Mouse (Mus musculus): ENCODE data around the gene Gm49711.

DNA sequence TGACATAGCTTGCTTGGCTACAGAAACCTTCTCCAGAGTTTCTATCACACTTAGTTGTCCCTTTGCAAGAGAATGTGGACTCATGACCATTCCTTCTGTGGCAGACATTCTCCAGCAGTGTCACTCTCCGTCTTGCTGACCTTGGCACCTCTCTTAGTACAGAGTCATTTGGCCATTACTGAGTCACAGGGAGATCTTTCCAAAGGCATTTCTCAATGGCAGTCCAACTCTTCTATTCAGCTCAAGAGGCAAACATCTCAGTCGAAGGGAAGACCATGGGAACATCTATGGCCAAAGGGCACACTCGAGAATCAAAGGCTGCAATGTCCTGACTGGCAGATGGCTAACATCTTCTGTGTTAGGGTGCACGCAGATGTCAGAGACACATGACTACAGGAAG lies 74.4 kb downstream of the Gm49711 start:
- TF ChIP-seq EP300 (optimal IDR thresholded peaks at IDR 0.05) (no peak), CTCF (IDR thresholded peaks at IDR 0.05; ENCODE audit: low read depth) (no peak)
